Mouse (Mus musculus): Measurements from ENCODE around the gene Taf6l.
A peak's percentile ranks its signal among the peaks of the same experiment; 100 is the strongest.
"Not testable (repeated sequence)": the region's sequence is repeated elsewhere in the genome, so short reads cannot be mapped to it uniquely, and the experiment has no call there.

Taf6l gene

DNA sequence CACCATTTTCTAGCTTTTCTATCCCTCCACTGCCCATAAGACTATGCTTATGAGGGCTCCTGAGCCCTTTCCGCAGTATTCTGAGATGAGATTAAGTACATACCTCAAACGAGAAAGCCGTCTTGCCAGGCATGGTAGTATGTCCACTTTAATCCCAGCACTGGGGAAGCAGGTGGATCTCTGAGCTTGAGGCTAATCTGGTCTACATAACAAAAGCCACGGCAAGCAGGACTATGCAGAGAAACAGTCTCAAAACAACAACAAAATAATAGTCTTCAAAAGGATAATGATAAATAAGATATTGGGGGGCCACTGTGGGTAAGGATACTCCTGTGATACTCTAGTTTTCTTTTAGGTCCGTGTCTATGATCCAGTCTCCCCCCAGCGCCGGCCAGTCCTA, 47.3 kb downstream of the Taf6l start:
- no peak for DNase-seq (ENCODE audit: low spot score)

DNA sequence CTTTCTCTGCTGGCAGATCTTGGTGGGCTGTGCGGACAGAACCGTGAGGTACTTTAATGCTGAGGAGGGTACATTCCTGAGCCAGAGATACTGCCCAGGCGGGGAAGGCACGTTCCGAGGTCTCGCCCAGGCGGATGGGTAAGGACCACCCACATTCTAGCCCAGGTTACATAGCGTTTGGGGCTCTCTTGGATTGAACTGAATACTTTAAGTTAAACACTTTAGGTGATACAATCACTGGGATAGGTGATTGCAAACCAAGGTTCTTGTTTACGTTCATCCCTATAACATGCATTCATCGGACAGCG, 50.1 kb downstream of the Taf6l start:
- DNase-seq (ENCODE audit: low spot score): no peak

DNA sequence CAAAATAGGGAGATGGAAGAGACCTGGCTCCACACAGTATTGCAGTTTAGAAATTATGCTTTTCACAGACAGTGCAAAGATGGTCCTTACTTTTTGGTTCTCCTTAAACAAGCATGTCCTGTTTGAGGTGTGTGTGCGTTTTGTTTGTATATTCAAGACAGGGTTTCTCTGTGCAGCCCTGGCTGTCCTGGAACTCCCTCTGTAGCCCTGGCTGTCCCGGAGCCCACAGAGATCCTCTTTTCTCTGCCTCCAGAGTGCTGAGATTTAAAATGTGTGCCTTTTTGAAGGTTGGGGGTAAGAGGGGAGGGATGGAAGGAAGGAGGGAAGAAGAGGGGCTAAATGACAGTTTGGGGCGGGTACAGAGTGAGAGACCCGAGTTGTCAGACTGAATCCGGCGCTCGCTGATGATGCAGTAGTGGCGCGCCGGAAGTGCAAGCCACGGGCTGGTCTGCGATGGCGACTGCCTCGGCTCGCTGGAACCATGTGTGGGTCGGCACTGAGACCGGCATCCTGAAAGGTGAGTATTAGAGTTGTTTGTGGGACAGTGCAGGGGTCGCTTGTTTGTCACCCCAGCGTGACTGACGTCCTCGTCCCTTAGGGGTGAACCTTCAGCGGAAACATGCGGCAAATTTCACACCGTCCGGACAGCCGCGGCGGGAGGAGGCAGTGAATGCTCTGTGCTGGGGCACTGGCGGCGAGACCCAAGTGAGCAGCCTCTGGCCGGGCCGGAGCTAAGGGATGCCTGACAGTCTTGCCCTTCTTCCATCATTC, 50.6 kb downstream of the Taf6l start, which contains the start of gene Wdr74:
Wdr74 (plus strand) TSS at position 439 of the 771 bp plus-strand sequence.
- peak; percentile 90 for DNase-seq (ENCODE audit: low spot score)

DNA sequence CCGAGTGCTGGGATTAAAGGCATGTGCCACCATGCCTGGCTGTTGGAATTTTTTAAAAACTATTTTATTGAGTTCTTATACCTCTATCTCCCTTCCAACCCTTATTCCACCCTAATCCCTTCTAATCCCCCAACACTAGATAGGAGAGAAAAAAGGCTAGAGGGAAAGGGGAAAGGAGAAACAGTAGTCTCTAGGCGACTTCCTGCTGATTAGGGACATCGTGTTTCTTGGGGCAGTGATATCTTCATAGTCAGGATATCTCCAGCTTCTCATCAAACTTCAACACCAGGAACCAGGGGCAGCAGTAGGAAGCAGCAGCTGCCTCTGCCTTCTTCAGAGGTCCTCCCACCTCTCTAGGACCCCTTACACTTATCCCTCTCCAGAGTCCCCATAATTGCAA, 51.9 kb downstream of the Taf6l start:
- no peak for DNase-seq (ENCODE audit: low spot score)

DNA sequence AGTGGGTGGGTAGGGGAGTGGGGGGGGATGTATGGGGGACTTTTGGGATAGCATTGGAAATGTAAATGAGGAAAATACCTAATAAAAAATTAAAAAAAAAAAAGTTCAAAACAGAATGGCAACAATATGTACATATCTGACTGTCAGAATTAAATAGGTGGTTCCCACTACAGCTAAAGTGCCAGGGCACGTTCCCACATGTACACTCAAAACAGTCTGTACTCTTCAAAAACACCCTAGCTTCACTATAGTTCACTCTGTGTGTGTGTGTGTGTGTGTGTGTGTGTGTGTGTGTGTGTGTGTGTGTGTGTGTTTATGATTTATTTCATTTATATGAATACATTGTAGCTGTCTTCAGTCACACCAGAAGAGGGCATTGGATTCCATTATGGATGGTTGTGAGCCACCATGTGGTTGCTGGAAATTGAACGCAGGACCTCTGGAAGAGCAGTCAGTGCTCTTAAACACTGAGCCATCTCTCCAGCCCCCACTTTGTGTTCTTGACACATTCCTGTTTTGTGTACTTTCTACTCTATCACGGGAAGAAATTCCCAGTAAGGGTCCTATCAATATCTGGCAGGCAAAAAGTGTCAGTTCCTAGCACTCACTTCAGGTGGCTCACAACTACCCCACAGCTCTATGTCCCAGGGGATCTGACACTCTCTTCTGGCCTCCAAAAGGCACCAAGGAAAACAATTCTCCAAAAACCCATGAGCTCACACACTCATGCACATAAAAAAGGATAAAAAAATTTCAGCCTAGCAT, 57.7 kb downstream of the Taf6l start:
- not testable (repeated sequence) for DNase-seq (ENCODE audit: low spot score)

DNA sequence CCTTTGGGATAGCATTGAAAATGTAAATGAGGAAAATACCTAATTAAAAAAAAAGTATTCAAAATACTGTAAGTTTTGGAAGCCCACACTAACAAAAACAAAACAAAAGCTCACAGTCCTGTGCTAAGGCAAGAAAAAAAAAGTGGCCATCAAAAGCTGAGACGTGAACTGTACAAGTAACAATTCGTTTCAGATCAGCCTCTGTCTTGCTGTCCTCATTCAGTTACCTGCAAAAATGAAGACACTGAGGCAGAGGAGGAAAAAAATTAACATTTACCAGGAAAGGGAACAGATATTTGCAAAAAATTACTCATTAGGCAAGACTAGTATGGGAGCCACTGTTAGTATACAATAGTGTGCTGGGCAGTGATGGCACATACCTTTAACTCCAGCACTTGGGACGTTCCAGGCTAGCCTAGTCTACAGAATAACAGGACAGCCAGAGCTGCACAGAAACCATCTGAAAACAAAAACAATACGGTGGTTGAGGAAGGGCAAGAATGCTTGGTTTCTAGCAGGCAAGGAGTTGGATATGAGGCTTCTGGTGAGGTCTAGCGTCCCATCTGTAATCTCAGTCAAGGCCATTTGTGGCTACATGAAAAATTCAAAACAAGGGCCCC, 58.6 kb downstream of the Taf6l start:
- DNase-seq (ENCODE audit: low spot score): no peak

DNA sequence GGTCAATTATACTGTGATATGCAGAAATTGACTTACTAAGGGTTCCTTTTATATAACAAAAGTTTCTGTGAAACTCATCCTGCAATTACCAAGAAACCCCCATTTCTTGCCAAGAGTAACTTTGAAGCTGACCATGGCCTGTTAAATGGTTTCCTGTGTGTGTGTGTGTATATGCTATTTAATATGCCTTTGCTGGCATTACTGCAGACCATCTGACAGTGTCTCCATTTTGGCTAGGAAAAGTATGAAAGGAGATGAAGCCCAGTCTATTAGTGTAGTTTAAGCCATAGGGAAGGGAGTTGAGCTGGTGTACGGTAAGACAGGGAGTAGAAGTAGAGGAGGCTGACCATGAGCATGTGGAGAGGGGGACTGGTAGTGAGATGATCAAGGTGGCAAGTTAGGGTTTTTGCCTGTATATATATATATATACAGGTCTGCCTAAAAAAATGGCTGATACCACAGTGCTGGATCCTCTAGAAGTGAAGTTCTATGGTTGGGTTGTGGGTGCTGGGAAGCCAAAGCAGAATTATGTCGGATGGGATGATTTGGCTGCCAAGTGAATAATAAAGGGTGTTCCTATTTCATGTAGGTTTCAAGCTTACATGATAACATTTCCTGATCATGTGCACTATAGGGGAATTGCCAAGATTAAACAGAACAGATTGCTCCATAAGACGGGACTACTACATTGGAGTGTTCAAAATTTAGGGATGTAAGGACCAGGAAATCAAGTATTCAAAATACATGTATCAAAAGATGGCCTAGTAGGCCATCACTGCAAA, 59.4 kb downstream of the Taf6l start:
- DNase-seq (ENCODE audit: low spot score): no peak

DNA sequence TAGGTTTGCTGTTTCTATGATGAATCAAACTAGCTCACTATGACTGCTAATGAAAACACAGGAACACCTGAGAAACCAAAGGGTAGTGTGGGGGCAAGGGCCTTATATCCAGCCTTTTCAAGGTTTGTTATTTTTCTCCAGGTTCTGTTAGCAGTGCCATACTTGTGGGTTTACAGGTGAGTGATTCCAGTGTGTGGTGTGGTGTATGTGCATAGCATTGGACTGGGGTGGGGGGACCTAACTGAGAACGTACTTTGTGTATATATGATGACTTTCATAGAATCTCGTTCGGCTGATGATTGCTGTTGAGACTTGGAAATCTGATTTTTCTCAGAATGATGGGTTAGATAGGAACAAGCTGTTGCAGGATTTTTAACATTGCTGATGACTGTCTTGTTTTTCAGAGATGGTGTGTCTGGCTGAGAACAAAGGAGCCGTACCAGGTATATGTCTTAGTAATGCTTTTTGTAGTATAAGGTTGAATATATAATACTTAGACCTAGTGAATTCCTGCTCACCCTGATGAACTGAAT, 61.1 kb downstream of the Taf6l start:
- DNase-seq (ENCODE audit: low spot score): no peak

Data from yolk sac, embryonic 10.5 days (tissue).